Mouse (Mus musculus): ENCODE measurements at regions not wholly inside any gene's neighbourhood (a gene's known extent, or its start where the extent isn't known, plus 50 kb on each side); places are given as distances from the start of the nearest gene placed in this dataset.

DNA sequence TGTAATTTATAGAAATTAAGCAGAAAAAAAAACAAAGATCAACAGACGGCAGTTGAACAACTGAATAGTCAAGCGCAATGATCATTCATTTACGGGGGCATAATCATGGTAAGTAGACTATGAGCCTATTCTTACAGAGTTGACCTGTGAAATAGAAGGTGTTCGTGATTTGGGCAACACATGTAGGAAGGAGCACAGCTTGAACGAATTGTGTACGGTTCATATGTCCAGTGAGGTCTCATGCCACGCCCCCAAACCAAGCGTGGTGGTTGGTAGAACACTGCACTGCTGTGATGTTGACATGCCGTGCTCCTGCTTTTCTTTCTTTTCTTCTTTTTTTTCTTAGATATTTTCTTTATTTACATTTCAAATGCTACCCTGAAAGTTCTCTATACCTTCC lies 563.1 kb downstream of the Etv1 start:
- no peak for DNase-seq (ENCODE audit: low spot score)

DNA sequence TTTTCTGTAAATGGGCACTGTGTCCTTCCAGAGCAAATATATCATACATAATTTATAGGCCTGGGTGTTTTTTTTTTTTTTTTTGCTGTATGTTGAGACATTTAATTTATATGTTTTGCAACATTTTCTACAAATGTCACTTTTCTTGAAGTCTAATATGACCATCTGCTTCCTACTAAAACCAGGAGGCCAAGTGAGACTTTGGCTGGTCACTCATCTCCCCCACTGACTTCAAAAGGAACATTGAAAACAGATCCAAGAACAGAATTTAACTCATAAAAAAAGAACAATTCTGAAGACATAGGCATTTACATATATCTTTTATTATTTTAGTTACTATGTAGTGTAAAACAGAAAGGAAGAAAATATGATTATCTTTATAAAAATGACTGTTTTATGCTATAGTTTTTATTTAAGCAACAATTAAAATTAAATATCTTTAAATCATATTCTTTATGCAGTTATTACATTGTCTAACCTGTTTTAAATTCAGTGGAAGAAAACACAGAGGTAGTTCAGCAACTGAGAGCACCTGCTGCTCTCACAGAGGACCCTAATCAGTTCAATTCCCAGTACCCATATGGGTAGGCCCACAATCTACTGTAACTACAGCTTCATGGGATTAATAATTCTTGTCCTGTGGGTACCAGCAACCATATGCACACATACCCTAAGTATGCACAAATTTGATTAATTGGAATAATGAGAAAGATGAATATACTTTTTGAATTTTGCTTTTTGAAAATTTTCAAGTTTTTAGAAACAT lies 592.5 kb downstream of the Etv1 start:
- no peak for DNase-seq (ENCODE audit: low spot score)

DNA sequence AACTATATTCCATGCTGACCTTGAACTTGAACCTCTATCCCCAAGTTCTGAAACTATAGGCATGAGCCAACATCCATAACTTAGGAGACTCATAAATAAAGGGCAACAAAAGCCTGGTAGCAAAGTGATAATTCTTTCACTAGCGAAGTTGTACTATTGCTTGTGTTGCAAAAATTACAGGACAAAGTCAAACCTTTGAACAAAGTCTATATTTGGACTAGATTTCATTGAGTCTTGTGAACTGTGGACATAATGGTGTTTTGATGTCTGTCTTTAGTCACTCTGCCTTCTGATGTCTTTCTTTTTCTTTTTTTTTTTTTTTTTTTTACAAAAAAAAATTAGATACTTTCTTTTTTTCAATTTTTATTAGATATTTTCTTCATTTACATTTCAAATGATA lies 594.5 kb downstream of the Etv1 start:
- no peak for DNase-seq (ENCODE audit: low spot score)
